Mouse (Mus musculus) intestine, embryonic 15.5 days (tissue): Measurements from ENCODE around the gene Pank1. TPM values are rescaled to one million over a fixed set of nuclear protein-coding genes. Genes with fewer than 3 reads are reported as not detected.

ENCODE experiments used
- microRNA counts: library from miRNA; unstranded; fragments of <30 nt; microRNA quantifications from one replicate; lab custom pipeline; 2016
- polyA plus RNA-seq: library from polyadenylated mRNA; unstranded; fragments of >200 nt; fragmentation: Nextera tagmentation; extraction: Ambion mirVana; gene quantifications from 2 replicates; pipeline ENCODE4 v1.2.1, GENCODE M21; 2015

Pank1 gene
- polyA plus RNA-seq, 1 experiment from 2014 or later, result 9.2 TPM

MicroRNA genes within 50 kb of the gene (microRNA counts, 519-probe panel; counts per million panel counts)
- microRNA mmu-miR-107 (lab: Ali Mortazavi, UCI), result 3,275 counts per million, percentile 82 among the panel's probes with 10 or more counts

Other genes starting within 250 kb of the Pank1 start
- 7.3 and 9.7 TPM in 2 replicates for gene Ifit1bl2, start 238.7 kb downstream of the Pank1 start, polyA plus RNA-seq
- gene Ifit1, start 238.6 kb downstream of the Pank1 start, polyA plus RNA-seq, result 7.9 and 9.1 TPM in 2 replicates
- 6.9 and 8.5 TPM in 2 replicates for gene Slc16a12, start 132.2 kb downstream of the Pank1 start, polyA plus RNA-seq
- 51.9 and 65.0 TPM in 2 replicates for gene Kif20b, start 42.9 kb upstream of the Pank1 start, polyA plus RNA-seq